8 mouse cellular contexts compared by ENCODE assay signal in genomic region chr1:155059505-155059904, GRCm38 (mm10). TPM values are rescaled to one million over a fixed set of nuclear protein-coding genes. Genes with fewer than 3 reads are reported as not detected.
DNase-seq lines count a peak whose midpoint lies in the region; ATAC-seq and TF ChIP-seq lines count a peak whose summit lies in the region.

No protein-coding gene starts in this region.

- H3K27ac ChIP-seq in heart, embryonic 11.5 days (ENCODE audit: low read depth, low read length): peak overlapping the region; percentile 54
- no peak overlapping the region for H3K27ac ChIP-seq in cerebellum, adult 2 months (ENCODE audit: insufficient read depth, low read length)

- DNase-seq in layer of hippocampus, adult 9-11 months: peak; percentile 80
- DNase-seq in layer of hippocampus, postnatal 14 days (ENCODE audit: low spot score in 2 of 2): no peak
- peak; percentile 60 for DNase-seq in adrenal gland, postnatal 10 days
- DNase-seq in kidney, postnatal 14 days: peak; percentile 67
- DNase-seq in thymus, postnatal 14 days: peak; percentile 81
- DNase-seq in cerebellum, adult 2 months: no peak

- WGBS in heart, embryonic 11.5 days (ENCODE audit: insufficient replicate concordance): 10% methylated on average over 14 of the region's 14 CpGs
- 67% methylated on average over 14 of the region's 14 CpGs for WGBS in cerebellum, adult 2 months

- H3K9me3 ChIP-seq in heart, embryonic 11.5 days (replicated peaks; ENCODE audit: control insufficient read depth, low read length): no peaks in the 10 kb centered on the region
- H3K9me3 ChIP-seq in megakaryocyte, embryonic 14.5 days: no peaks in the 10 kb centered on the region

- no peaks in the 10 kb centered on the region for H3K36me3 ChIP-seq in heart, embryonic 11.5 days (ENCODE audit: control insufficient read depth, insufficient read depth, low read length)
- no peaks in the 10 kb centered on the region for H3K36me3 ChIP-seq in megakaryocyte, embryonic 14.5 days (replicated peaks; ENCODE audit: low read length)

- H3K4me3 ChIP-seq in heart, embryonic 11.5 days (ENCODE audit: low read depth, low read length): no peak overlapping the region
- peak overlapping the region; percentile 89 for H3K4me3 ChIP-seq in megakaryocyte, embryonic 14.5 days (replicated peaks)
- no peak overlapping the region for H3K4me3 ChIP-seq in cerebellum, adult 2 months (replicated peaks; ENCODE audit: insufficient read depth, low read depth, low read length)

- TF ChIP-seq POLR2A in cerebellum, adult 2 months (IDR thresholded peaks at IDR 0.05; ENCODE audit: borderline replicate concordance, insufficient read depth, low read length): no peak

- no peaks in the 10 kb centered on the region for H3K27me3 ChIP-seq in heart, embryonic 11.5 days (ENCODE audit: control insufficient read depth, insufficient read depth, low read length)
- H3K27me3 ChIP-seq in megakaryocyte, embryonic 14.5 days (replicated peaks): peaks cover 3% of the 10 kb centered on the region
- no peaks in the 10 kb centered on the region for H3K27me3 ChIP-seq in cerebellum, adult 2 months (ENCODE audit: control insufficient read depth, insufficient read depth, low read length)

- H3K4me2 ChIP-seq in heart, embryonic 11.5 days: peak overlapping the region; percentile 29

- H3K4me1 ChIP-seq in heart, embryonic 11.5 days (ENCODE audit: control insufficient read depth, insufficient read depth, low read length): peaks cover 22% of the 10 kb centered on the region
- H3K4me1 ChIP-seq in megakaryocyte, embryonic 14.5 days: peaks cover 97% of the 10 kb centered on the region
- H3K4me1 ChIP-seq in cerebellum, adult 2 months (ENCODE audit: control insufficient read depth, insufficient read depth, low read length): peaks cover 37% of the 10 kb centered on the region

- 0 out of 2 replicates have a peak overlapping the region, but pooled peaks have one; percentile 31 for H3K9ac ChIP-seq in heart, embryonic 11.5 days (ENCODE audit: low read depth, low read length)

- TF ChIP-seq CTCF in cerebellum, adult 2 months (IDR thresholded peaks at IDR 0.05; ENCODE audit: borderline replicate concordance, insufficient read depth, low read depth, low read length): no peak

- peak; percentile 64; the same call in 1 of the 2 replicates for ATAC-seq in heart, embryonic 11.5 days (replicated peaks; ENCODE audit: insufficient number of reproducible peaks, low FRiP score, low TSS enrichment)

RNA-seq across cellular contexts. Expression of gene Ier5, which starts 39.9 kb away (rescaled TPM):
- 10 to 100 TPM; 17.9 to 19.8 TPM for total RNA-seq in layer of hippocampus, postnatal 14 days (2021)
- 10 to 100 TPM; 10.8 to 12.6 TPM for total RNA-seq in adrenal gland, postnatal 10 days (2021)
- polyA plus RNA-seq in heart, embryonic 11.5 days (2014; fragmentation: Nextera tagmentation; extraction: Ambion mirVana): 7.3 and 7.7 TPM in 2 replicates
- 33.6 and 49.8 TPM in 2 replicates for polyA plus RNA-seq in megakaryocyte, embryonic 14.5 days (2012; ENCODE audit: insufficient read depth, low replicate concordance)
- 13.0 and 13.7 TPM in 2 replicates for polyA plus RNA-seq in cerebellum, adult 2 months (2012; rRNA removed)

Comparison
In these comparisons a context has a peak if more than half of its experiments do, and no peak if none do; other contexts are left out.
1. DNase-seq: peak in layer of hippocampus, adult 9-11 months (single experiment), adrenal gland, postnatal 10 days (single experiment), kidney, postnatal 14 days (single experiment) and thymus, postnatal 14 days (single experiment); none in layer of hippocampus, postnatal 14 days (0 of 2) and cerebellum, adult 2 months (0 of 2).